Mouse (Mus musculus): ENCODE measurements at regions not wholly inside any gene's neighbourhood (a gene's known extent, or its start where the extent isn't known, plus 50 kb on each side); places are given as distances from the start of the nearest gene placed in this dataset.
A peak's percentile ranks its signal among the peaks of the same experiment; 100 is the strongest.
"Not testable (repeated sequence)": the region's sequence is repeated elsewhere in the genome, so short reads cannot be mapped to it uniquely, and the experiment has no call there.

DNA sequence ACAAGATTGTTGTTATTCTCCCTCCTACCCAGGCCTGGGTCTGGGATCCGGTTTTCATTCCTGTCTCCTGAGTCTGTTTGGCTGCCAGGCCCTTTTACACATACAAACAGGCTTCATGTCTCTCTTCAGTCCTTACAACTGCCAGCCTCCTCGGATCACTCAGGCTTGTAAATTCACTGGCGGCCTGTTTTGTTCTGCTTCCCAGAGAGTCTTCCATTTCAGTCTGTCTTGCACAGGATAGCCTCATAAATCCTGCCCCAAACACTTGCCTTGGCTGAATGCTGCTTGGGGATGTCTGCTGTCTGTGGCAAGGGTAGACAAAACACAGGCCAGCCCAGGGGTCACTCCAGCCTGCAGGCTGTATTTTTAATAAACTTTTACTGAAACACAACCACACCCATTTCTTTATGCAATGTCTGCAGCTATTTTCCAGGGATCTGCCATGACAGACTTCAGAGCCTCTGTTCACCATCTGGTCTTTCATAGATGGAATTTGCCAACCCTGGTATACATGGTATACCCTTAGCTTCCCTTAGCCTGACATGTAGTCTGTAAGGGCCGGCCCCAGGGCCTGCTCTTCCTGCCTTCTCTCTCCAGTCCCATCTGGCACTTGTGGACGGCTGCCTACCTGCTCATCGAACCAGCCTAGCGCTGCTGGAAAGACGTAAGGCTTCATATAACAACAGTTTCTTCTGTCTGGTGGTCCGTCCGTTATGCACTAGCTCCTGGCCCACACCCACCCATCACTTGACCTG is 149.0 kb upstream of the Mocs1 start:
- DNase-seq (ENCODE audit: low spot score in 2 of 2), result no peak

DNA sequence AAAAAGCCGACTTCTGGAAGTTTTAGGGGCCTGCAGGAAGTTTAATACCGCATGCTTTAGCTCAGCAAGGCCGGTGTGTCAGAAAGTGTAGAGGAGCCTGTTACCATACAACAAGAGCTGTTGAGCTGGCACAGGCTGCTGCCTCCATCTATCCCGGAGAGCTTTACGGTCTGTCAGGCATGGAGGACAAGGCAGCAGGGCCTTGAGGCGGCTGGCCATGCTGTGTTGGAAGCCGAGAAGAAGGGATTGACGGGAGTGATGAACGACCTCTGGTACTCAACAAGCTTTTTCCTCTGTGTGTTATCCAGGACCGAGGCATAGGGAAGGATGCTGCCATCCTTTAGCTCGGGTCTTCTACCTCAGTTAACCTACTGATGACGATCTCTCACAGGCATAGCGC is 146.8 kb upstream of the Mocs1 start:
- no peak for DNase-seq (ENCODE audit: low spot score in 2 of 2)

DNA sequence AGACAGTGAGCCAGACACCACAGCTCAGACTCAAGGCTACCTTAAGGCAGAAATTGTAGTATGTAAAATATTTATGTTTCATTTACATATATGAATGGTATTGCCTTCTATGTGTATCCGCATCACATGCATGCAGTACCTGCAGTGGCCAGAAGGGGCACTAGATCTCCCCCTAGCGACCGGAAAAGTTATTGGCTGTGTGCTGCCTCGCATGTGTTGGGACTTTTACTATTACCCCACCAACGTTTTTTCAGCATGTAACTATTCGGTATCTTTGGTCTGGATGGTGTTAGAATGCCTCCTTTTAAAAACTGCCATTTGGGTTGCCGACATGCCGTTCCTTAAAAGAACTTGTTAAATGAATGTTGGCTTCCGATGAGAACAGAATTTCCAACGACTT is 145.7 kb upstream of the Mocs1 start:
- no peak for DNase-seq (ENCODE audit: low spot score in 2 of 2)

DNA sequence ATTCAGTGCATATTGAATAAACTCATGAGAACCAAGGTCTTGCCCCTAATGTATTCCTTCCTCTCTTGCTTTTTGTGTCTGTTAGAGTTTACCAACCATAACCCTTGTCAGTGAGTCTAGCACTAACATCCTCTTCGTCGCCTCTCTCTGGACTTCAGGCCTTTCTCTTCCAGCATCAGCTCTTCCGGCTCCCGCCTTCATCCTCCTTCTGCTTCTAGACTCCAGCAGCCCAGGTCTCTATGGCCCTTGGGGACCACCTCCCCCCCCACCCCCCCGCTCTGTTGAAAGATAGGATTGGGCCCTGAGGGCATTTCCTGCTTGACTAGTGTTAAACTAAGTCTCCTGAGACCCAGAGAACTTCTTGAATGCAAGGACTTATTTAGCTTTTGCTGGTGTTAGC is 144.7 kb upstream of the Mocs1 start:
- no peak for DNase-seq (ENCODE audit: low spot score in 2 of 2)

DNA sequence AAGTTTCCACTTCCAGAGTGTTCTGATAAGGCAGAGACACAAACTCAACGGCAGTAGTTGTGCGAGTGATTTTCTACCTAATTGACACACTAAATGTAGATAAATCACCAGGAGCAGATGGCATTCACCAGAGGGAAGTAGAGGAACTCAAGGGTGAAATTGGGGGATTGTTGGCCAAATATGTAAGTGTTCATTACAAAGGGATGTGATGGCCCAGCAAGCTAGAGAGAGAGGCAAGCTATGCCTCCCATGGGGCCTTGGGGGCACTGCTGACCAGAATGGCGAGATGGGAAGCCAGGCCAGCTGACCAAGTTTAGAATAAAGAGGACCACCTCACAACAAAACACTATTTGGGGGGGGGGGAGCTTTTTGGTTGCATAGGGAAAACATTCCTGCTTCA is 136.5 kb upstream of the Mocs1 start:
- DNase-seq (ENCODE audit: low spot score in 2 of 2), result no peak

DNA sequence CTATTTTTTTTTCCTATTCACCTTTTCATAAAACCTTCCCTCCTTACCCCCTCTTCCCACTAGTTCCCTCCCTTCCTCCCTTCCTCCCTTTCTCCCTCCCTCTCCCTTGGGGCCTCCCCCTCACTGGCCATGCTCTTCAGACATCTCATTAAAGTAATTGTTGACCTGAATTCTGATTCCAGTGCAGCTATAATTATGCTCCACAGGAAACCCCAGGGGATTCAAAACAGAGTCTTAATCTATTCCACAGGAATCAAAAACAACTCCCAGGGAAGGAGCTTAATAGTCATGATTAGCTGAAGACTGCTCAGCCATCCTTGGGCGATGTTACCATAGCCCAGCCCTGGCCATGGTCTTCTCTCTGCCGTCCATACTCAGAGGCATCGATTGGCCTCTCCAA is 123.7 kb upstream of the Mocs1 start:
- DNase-seq (ENCODE audit: low spot score in 2 of 2), result no peak

DNA sequence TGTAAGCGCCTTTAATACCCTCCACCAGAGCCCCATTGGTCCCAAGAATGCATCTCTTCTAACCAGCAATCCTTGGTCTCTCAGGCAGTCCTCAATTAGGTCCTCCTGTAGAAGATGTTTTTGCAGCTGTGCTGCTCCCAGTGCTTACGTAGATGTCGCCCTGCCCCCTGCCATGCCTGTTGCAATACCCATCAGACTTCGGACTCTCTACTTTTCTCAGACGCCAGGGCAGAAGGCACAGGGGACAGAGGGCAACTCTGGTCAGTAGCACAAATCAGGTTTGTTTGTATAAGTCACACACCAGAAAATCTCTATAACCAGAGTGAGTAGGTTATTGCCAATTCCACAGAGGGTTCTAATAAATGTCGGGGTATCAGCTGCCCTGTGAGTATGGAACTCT is 123.0 kb upstream of the Mocs1 start:
- no peak for DNase-seq (ENCODE audit: low spot score in 2 of 2)

DNA sequence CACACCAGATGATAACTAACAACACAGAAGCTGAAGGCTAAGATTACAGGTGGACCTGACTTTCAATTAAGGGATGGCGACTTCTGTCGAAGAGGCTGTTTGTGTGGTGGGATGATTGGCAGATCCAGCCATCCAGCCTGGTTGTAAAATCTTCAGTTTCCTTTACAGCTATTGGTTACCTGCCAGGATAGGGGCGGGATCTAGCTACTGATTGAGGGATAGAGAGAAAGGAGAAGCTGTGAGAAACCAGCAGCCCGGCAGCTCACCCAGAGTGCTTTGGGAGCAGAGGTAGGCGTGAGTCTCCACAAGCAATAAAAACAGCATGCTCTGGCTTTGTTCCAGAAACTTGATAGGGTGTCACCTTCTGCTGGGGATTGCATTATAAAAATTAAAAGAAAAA is 119.1 kb upstream of the Mocs1 start:
- DNase-seq (ENCODE audit: low spot score in 2 of 2), result peak in 1 of 2 experiments; percentile 63

DNA sequence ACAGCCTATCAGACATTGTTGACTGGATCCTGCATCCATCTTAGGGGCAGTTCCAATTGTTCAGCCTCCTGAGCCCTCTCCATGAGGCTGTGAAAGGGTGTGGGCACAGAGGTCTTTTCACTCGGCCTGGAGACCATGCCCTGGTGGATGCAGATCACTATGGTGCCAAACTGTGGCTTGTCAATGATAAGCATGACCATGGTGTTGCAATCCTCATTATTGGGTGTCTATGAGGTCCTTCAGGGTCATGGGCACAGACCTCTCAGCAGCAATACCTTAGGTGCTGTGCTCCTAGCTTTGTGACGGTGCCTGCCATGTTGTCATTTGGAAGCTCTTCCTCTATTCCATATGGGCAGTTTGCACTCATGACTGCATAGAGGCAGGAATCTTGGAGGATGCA is 114.0 kb upstream of the Mocs1 start:
- DNase-seq (ENCODE audit: low spot score in 2 of 2), result no peak

DNA sequence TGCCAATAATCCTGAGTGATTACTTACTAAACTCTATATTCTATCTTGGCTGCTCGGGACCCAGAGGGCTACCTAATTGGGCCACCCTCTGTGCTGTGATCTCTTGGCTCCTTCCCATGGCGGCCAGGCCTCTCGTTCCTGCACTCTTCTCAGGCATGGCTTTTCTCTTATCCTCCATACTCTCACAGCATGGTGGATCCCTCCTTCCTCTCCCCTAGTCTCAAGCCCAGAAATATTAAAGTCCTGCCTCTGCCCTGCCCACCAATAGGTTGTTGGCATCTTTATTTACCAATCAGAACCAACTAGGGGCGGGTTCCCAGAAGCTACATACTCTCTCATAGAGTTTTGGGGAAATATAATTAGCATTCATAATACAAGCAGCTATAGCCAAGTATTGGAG is 100.6 kb upstream of the Mocs1 start:
- no peak for DNase-seq (ENCODE audit: low spot score in 2 of 2)

DNA sequence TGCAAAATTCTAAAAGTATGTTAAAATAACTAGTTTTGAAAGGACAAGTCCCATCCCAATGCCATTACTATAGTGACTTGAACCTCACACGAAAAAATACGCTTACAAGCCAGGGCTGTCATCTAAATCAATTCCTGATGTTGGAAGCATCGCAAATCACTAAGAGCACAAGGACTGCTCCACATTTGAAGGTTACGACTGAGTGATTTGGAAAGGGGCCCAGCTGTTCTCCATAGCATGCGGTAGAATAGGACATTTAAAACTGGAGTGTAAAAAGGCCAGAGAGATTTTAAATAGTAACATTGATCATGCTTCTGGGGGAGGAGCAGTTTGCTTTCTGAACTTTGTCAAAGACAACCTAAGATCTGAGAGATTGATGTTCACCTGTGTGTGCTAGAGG is 92.8 kb upstream of the Mocs1 start:
- no peak for DNase-seq (ENCODE audit: low spot score in 2 of 2)

DNA sequence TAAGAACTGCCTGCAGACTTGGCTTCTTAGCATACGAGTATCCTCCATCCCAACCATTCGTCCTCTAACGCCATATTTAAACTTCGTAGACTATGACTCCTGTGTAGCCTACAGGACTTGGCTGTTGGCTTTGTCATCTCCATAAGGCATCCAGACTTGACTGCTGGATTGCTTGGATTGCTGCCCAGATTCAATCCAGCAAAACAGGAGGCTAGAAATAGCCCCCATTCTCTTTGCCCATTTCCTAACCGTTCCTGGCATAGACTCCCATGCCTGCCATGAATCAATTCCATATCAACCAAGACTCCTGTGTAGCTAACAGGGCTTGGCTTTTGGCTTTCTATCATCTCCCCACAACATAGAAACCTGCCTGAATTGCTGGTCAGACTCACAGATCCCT is 90.3 kb upstream of the Mocs1 start:
- no peak for DNase-seq (ENCODE audit: low spot score in 2 of 2)

DNA sequence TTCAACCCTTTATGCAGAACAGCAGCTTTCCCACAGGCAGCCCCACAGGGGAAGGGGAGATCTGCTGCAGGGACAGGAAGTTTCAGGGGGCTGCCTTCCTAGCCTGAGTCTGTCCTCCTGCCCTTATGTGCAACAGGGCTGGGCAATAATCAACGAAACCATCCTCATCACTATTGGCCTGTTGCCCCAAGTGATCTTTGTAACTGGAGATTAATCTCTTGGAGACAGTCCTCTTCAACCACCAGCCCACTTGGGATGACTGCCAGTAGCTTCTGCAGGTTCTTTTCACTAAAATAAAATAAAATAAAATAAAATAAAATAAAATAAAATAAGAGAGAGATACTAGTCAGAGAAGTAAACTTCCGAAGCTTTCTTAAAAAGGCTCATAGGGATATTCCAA is 85.5 kb upstream of the Mocs1 start:
- DNase-seq (ENCODE audit: low spot score in 2 of 2), result no peak

DNA sequence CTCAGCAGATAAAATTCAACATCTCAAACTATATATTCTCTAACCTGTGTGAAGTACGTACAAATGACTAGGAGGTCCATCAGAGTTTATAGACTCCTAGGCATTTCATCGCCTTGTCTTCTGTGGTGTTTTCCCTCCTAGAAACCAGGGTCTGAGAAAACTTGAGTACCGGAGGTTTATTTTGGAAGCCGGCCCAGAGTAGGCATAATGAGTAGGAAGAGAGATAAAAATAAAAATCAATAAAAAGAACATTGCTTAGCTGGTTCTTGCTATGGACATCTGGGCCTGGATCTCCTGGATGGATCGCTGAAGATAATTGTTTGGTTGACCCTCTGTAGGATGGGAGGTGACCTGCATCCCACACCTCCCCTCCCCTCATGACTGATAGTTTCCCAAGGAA is 81.5 kb upstream of the Mocs1 start:
- no peak for DNase-seq (ENCODE audit: low spot score in 2 of 2)

DNA sequence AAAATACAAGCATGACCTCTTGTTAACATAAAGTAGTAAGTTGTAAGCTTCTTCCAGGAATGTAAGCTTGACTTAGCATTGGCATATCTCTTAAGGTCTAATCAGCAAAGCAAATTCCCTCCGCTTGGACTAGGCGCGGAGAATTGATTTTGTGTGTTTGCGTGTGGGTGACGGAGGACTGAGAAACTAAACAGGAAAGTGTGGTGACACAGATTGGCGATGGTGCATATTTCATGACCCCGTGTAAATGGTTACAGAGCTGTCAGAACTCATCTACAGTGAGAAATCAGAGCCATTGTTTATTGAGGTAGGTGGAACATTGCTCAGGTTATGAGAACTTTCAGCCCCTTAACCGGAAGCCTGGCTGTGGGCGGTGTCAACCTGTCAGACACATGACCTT is 78.8 kb upstream of the Mocs1 start:
- DNase-seq (ENCODE audit: low spot score in 2 of 2), result no peak

DNA sequence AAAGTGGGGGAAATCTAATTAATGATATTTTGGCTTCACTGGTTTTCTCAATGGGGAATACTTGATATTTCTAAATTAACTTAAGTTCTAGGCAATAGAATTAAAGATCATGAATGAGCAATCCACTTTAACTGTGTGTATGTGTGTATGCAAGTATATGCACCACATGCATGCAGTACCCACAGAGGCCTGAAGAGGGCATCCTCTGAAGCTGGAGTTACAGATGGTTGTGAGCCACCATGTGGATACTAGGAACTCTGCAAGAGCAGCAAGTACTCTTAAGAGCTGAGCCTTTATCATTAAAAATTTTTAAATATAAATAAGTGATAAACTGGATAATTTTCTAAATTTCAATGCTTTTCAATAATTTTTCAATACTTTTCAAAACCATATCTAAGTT is 69.0 kb upstream of the Mocs1 start:
- no peak for DNase-seq (ENCODE audit: low spot score in 2 of 2)

DNA sequence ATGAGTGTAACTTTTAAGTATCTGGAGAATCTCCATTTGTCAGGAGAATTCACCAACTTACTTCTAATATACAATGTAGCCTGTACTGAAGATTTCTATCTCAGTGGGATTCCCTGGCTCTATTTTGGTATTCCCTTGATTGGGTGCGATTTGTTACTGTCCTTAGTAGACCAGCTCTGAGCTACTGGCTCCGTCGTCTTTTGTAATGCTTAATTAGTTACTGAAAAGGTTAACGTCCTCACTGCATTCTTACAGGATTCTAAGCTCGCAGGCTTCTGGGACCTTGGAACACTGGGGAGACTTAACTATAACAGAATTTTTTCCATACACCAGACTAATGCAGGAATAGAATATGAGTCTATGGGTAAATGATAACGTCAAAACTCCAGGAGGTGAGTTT is 67.9 kb upstream of the Mocs1 start:
- DNase-seq (ENCODE audit: low spot score in 2 of 2), result not testable (repeated sequence)

DNA sequence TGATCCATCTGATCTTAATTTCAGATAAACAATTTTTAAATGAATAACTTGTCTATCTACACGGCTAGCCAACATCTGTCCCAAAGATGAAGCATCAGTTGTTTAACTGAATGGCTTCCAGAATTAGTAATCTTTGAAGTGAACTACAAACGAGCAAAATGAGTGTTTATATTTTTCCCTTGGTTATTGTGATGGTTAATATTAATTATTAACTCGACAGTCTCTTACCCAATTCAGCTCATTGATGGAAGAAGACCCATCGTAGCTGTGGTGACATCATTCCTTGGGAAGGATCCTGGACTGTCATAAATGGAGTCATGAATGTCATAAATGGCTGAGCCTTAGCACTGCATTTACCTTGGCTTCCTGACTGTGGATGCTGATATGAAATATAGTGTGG is 60.4 kb upstream of the Mocs1 start:
- no peak for DNase-seq (ENCODE audit: low spot score in 2 of 2)

DNA sequence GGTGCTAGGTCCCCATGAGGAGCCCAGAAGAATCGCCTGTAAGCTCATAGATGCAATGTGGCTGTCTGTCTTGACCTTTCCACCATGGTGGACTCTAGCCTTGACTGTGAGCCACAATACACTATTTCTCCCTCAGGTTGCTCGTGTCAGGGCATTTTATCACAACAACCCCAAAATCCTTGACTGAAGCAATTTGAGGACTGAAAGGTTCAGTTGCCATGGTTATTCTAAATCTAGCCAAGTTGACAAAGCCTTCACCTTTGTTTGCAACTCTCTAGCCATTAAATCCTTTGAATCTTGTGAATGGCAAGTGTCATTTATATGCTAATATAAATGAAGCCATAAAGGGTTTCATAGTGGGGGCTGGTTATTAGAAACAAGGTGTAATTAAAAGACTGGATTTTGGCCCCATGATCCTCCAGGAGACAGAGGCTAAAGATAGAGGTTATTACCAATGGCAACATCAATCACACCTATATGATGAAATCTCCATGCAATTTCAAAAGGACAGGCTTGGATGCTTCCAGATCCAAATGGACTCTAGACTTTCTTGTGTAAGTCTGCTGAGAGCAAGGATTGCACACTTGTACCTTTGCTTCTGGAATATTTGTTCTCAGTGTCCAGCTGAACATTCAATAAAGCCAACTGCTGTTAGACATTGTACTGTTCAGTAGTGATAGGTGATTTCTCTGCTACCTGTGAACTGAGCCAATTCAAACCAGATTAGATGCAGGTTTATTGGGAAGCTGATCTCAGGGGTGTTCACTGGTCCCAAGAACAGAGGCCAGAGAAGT is 59.5 kb upstream of the Mocs1 start:
- no peak for DNase-seq (ENCODE audit: low spot score in 2 of 2)

DNA sequence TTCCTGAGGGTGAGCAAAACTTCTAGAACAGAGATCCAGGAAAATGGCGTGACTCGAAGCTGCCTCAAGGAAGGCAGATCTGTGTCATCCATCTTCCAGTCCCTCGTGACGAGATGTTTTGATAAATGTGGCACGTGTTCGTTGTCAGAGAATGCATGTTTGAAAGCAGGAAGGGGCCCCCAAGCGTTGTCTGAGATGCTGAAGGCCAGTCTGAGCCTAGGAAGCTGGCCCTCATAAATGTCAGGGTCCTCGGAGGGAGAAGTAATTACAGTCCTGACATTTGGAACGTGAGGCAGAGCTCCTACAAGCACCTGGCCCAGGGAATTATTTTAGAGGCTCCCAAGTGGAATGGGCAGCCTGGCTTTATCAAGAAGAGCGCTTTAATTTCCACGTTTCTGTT is 50.5 kb upstream of the Mocs1 start:
- no peak for DNase-seq (ENCODE audit: low spot score in 2 of 2)
